Mouse (Mus musculus): ENCODE measurements around the gene Neil1.

Gene Neil1

DNA sequence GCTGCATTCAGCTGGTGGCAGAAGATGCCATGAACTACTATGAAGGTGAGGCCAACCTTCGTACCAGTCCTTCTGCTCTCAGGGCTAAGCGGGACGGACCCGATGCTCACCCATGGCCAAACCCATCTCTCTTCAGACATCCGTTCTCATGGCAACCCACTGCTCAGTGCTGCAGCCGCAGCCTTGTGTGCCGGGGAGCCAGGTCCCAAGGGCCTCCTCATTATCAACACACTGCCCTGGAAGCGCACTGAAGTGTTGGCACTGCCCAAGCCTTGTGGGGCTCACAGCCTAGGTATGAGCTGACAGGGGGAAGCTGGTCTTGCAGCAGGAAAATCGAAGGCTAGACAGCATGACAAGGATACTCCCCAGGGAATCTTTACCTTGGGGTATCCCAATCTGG, 9.0 kb downstream of the Neil1 start:
- no peak for DNase-seq (ENCODE audit: low spot score in 2 of 2)

DNA sequence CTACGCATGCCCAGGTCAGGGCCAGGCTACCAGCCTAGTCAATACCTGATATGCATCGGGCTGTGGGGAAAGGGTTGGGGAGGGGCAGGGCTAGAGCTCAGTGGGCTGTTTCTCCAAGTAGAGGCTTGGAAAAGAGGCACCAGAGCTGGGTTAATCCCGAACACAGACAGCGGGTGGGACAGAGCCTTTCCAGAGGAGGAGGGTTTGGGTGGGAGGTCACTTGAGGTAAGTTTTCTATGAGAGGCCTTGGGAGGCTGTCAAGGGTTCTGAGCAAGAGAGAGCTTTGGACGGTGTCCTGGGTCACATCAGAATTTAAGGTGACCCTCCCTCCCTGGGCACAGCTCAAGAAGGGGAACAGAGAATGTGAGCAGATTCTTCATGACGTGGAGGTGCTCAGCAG, 9.6 kb downstream of the Neil1 start:
- no peak for DNase-seq (ENCODE audit: low spot score in 2 of 2)

DNA sequence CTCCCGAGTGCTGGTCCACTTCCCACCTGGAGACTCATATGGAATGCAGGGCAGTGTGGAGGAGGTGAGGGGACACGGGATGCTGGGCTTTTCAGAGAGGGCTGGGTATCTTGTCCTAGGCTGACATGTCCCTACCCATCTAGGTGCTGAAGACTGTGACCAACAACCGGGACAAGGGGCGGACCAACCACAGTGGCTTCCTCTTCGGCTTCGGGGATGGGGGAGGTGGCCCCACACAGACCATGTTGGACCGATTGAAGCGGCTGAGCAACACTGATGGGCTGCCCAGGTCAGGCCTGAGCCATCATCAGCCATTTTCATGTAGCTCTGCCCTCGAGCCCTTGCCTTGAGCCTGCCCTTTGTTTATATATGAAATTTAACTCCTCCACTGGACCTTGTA, 10.3 kb downstream of the Neil1 start:
- DNase-seq (ENCODE audit: low spot score in 2 of 2), result no peak

DNA sequence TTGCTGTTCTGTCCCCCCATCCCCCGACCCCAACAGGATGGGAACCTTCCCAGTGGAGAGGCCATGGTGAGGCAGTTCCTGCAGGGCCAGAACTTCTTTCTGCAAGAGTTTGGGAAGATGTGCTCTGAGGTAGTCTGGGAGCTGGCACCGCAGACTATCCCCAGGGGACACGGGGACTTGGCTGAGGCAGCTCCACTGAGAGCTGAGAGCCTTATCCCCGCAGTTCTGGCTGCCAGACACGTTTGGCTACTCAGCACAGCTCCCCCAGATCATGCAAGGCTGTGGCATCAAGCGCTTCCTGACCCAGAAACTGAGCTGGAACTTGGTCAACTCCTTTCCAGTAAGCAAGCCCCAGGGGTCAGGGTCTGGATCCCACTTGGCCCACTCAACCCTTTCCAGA, 10.9 kb downstream of the Neil1 start:
- no peak for DNase-seq (ENCODE audit: low spot score in 2 of 2)

DNA sequence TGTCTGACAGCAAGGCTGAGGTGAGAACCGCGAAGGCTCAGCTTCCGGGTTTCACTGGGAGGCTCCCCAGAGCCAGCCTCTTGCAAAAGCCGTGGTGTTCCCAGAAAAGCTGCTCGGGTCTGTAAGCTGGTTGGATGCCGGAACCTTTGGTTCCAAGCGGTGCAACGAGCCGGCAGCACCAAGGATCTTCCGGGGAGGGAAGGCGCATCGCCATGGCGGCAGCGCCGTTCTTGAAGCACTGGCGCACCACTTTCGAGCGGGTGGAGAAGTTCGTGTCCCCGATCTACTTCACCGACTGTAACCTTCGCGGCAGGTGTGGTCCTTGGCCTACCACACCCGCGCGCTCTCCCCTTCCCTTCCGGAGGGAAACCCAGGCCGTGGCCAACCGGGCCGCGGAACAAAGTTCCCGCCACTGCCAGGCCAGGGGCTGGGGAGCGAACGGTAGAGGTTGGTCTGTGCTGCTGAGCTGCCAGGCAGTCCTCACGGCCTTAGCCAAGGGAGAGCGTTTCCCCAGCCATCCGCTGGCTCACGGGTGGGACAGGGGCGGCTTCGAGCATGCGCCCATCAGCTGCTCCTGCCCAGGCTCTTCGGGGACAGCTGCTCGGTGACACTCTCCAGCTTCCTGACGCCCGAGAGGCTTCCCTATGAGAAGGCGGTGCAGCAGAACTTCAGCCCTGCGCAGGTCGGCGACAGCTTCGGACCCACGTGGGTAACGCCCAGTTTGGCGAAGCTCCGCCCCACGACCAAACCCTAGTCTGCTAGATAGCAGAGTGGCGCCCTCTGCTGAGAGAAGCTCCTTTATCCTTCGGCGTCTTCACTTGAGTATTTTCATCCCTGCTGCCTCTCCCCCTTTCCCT, 17.3 kb downstream of the Neil1 start, which contains the start of gene Man2c1:
Man2c1 (plus strand) TSS at position 114 of the 857 bp plus-strand sequence.
- DNase-seq (ENCODE audit: low spot score in 2 of 2), result peak; percentile 90 to 98

DNA sequence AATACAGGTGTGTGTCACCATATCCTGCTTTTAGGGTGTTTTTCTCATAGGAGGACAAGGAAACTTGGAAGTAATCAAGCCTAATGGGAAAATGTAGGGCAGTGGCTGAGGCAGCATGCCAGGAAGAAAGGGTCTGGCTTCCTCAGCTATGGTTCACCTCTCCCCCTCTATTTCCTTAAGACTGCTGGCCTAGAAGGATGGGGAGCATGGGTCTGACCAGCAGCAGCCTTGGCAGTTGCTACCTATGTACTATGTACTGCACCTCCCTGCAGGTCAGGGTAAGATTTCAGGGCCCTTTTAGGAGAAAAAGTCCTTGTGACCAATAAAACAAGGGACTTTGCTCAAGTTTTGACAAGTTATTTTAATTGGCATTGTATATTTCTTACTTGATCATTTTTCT, 18.5 kb downstream of the Neil1 start:
- DNase-seq (ENCODE audit: low spot score in 2 of 2), result no peak

DNA sequence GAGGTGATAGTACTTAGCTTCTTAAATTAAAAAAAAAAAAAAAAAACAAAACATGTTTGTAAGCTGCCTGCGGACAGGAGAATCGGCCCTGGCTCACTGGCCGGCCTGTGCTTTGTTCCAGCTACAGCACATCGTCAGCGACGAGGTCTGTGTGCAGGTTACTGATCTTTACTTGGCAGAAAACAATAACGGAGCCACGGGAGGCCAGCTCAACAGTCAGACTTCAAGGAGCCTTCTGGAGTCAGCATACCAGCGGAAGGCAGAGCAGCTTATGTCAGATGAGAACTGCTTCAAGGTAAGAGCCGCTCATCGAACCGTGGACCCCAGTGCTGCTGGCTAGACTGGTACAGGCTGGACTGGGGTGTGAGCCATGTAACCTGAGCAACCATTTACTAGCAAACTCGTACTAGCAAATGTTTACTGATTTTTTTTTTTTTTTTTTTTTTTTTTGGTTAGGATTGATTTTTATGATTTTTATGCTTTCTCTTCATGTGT, 30.8 kb downstream of the Neil1 start:
- DNase-seq (ENCODE audit: low spot score in 2 of 2), result no peak

All from spleen, postnatal 10 days (tissue).